Mouse (Mus musculus) lung, postnatal 36 days (tissue): ENCODE data around the gene Ltf.

ENCODE experiments used
- DNase-seq: peaks from one replicate; pipeline ENCODE4 v3.0.0; 2022; ENCODE audit warnings: mixed read lengths

The Ltf gene

DNA sequence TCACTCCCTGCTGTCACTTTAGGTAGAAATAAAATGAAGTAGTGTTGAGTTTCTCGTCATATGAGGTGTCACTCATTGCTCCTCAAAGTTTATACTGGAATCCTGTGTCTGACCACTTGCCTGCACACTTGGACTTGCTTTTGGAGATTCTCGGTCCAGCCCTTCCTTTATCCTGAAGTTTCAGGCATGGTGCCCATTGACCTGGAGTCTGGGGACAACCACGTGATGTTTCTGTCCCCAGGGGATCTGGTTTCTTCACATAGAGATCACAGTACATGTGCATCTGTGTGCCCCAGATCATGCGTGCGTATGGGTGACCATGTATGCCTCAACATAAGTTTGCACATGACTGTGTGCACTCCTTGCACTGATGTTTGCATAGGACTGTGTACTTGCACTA is 23.2 kb downstream of the Ltf start:
- DNase-seq: peak; percentile 77

DNA sequence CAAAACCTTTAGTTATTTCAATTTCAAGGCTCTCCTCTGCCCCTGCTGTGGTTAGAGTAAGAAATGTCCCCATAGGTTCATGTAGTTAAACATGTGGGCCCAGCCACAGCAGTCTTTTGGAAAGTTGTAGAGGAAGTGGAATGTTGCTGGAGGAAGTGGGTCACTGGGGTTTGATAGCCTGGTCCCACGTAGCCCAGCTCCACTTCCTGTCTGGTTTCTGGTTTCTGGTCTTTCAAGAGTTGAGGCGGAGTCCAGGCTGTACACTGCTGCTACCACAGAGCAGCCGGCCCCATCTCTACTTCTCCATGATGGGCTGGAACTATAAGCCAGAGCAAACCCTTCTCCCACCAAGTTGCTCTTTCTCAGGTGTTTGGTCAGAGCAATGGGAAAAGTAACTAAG is 27.2 kb downstream of the Ltf start:
- DNase-seq: peak; percentile 44

DNA sequence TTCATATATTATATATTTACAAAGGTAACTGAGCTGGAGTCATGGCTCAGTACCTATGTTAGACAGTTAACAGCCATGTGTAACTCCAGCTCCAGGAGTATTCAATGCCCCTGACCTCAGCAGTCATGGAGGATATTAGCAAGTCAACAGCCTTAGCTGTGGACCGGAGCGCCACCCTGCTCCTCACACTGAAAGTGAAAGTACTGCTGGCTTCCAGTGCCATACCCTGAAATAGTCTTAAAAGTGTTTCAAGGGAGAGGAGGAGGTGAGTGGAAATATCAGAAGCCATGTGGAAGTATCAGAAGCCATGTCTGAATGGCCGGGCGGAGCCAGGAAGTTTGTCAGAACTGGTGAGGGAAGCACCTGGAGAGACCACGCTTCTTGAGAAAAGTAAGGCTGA is 28.2 kb downstream of the Ltf start:
- peak; percentile 40 for DNase-seq

DNA sequence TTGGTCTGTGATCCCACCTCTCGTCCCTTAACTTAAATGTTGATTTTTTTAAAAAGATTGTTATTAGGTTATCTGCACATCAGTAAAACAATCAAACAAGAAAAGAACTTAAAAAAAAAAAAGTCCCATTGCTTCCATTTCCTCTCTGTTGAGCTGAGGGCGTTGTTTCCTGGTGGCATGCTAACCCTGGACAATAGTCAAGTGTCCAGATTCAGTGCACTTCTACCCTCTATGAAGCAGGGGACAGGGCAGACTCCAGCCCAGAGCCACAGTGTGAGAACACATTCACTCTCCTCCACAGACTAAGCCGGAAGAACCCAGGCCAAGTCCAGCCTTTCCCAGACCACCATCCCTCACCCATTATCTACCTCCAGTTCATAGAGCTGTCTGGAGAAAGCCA is 29.4 kb downstream of the Ltf start:
- DNase-seq: no peak

DNA sequence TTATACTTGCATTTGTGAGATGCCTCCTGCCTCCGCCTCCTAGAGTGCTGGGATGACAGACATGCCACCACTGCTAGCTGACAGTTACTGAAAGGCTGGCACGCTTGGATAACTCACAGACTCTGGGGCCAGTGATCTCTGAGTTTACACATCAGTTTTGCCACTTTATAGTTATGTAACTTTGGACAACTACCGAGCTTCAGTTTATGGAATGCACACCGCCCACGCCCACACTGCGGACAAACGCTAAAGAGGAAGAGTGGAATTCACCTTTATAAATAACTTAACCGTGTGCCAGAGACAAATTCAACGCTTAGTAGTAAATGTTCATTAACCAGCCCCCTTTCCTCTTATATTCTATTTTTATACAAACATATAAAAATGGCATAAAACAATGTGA is 35.9 kb downstream of the Ltf start:
- DNase-seq: peak; percentile 72

DNA sequence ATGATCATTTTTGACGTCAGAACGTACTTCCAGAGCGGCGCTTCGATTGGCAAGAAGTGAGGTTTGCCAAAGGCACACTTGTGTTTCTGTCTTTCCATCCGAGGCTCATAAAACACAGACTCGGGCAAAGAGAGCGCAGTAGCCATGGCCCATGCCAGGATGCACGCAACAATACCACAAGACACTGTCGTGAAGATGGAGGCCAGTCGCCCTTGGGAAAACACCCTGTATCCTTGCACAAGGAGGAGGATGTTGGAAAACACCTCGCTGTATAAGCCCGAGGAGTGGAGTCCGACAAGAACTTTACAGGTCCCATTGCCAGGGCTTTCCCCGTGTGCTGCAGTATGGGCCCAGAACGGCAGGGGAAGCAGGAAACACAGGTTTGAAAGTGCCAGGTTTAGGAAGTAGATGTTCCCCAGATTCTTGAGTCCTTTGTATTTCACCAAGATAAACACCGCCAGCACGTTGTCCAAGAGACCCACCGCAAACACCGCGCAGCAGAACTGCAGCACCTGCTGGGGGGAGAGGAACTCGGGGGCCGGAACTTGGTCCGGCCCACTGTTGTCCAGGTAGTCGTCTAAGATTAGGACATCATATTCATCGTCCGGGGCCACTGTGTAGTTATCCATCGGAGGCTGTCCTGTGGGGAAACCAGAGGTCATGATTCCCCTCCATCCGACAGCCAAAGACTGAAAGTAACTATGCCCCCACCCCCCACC is 36.9 kb downstream of the Ltf start:
- DNase-seq: peak; percentile 34

DNA sequence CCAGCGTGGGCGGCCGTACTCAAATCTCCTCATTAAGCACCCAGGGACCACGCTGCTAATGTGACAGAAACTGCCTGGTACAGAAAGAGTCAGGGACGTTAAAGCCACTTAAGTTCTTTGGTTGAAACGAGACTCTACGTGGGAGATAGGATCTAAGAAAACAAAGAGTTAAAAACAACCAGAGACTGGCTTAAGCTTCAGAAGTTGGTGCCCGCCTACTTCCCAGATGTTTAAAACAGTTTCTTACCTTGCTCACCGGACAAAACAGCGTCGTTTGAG is 37.4 kb downstream of the Ltf start:
- no peak for DNase-seq

DNA sequence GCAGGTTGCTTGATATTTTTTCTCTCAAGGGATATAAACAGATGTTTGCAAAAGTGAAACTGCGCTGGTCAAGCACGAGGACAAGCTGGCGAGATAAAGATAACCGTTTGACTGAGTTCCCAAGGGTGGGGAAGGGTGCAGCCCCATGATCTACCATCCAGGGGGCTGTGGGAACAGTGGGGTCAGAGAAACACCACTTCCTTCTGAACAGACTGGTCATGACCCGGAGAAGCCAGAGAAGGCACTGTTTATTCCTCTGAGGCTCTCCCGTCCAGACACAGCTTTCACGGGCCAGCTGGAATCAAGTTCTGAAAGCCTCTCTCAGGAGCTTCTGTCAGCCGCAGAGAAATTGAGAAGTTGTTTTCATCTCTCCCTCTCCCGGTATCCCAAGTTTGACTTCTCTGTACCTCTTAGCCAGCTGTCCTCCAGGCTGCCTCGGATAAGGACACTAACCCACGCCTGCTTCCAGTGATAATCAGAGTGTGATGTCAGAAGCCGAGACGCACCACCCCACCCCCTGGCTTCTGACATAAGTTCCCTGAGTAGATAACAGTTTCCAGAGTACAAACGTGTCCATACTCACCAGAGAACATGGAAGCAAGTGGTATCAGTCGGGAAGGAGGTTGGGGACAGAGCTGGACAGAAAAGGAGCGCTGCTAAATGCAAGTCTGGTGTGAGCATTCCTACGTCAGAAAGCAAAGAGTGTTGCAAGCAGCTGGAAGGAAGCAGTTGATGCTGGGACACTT is 37.9 kb downstream of the Ltf start, which contains the start of gene Ccrl2:
TSS of gene Ccrl2 (minus strand) at position 722 of the 746 bp plus-strand sequence.
- peak; percentile 84 for DNase-seq

DNA sequence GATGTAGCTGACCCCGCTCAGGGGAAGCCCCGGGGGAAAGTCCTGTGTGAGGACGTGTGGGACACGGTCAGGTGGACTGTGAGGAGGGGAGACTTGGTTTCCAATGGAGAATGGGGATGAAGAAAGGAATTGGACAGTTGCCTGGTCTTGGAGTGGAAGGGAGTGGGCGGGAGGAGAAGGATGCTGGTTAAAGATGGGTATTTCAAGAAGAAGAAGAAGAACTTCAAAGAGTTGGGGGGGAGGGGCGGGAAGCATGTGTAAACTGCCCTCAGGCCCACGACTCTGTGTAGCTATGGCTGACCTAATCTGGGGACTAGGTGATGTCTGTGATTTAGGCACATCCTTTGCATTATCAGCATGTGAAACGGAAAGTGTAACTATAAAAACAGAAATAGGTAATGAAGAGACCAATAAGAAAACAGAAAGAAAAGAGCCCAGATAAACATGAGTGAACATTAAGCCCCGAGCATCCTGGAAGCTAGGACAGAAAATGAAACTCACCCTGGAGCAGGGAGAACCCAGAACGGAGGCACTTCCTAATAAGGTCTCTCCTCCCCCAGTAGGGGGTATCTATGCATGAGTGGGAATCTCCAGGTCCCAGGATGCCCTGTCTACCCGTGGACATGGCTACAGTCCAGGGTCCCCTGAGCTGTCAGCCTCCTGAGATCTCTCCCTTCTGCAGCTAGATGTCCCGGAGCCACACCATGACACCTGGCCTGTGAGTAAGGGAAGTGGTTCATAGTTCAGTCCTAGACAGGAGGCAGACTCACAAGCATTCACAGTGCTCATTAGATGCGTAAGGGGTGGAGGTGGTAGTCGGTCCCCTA is 38.7 kb downstream of the Ltf start:
- no peak for DNase-seq

DNA sequence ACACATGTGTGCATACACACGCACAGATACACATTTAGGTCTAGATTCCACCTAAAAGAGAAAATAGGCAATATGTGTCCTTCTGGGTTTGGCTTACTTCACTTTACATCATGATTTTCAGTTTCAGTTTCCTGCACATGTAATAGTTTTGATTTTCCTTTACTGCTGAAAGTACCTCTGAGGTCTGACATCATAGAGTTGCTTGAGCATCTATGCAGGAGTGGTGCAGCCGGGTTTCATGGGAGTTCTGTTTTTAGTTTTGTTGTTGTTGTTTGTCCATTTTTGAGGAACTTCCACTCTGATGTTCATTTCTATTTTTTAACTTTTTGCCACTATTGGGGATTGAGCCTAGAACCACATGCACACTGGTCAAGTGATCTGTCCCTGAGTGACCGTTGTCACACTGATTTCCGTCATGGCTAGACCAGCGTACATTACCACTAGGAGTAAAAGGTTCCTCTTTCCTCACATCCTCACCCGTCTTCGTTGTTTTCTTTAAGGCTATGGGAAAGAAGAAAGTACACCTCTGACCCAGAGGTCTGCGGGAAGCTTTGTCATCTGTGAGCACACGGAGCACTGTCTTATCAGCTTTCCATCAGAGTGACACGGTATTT is 40.0 kb downstream of the Ltf start:
- DNase-seq: peak; percentile 41

DNA sequence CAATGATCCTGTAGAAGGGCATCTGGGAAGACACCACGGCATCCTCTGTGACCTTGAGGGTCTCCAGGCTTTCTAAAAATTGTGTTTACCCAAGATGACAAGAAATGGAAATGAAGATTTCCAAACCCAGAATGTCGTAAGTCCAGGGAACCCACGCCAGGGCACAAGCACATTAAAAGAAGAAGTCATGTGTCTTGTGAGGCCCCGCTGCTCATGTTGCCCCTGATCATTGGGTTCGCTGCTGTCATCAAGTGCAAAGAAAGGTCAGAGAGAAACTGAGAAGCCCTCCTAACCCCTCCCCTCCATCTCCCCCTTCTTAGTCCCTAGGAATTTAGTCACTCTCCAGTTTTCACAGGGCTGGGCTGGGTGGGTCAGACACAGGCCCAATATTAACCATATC is 43.8 kb downstream of the Ltf start:
- DNase-seq: peak; percentile 51

DNA sequence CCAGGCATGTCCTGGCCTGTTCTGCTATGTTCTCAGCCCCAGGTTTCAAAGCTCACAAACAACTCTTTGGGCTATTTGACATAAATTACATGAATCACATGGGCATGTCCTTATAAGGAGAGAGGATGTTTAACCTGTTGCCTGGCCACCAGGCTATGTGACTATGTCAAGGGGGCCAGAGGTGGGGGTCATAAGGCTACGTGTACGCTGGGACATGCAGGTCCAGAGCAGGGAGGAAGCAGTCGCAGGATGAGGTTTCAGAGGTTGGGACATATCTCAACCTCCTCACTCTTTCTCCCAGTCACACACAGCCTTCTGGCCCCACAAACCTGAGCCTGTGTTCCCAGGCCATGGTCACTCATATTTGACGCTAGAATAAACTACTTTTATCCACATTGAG is 48.0 kb downstream of the Ltf start:
- DNase-seq: no peak

DNA sequence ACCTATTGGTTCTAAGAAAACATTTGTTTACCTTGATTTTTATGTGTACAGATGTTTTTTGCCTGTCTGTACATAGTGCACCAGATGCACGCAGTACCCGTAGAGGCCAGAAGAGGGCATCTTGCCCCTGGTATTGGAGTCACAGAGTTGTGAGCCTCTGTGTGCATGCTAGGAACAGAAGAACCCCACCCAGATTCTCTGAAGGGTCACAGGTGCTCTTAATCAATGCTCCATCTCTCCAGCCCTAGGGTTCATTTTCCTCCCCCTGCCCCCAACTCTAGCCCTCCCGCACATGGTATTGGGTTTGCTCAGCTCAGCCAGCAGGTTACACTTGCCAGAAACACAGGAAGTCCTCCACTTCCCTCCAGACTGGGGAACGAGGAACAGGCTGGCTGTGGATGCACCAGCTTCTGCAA is 51.5 kb downstream of the Ltf start:
- DNase-seq: peak; percentile 89

DNA sequence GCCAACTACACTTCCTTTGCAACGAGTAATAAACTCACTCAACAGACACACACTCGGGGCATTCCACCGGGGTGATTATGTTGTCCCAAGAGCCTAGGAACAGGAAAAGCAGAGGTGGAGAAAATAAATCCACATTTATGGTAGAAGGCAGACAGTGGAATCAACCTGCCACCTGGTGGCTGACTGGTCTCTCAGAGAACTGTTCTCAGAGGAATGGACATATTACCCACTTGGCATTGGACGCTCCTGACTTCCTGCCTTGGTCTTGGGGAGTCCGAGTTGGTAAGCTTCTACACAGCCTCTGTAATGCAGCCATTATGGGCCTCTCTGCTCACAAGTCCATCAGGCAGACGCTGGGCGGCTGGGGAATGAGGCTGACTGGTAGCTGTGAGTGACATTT is 53.1 kb downstream of the Ltf start:
- peak; percentile 88 for DNase-seq

DNA sequence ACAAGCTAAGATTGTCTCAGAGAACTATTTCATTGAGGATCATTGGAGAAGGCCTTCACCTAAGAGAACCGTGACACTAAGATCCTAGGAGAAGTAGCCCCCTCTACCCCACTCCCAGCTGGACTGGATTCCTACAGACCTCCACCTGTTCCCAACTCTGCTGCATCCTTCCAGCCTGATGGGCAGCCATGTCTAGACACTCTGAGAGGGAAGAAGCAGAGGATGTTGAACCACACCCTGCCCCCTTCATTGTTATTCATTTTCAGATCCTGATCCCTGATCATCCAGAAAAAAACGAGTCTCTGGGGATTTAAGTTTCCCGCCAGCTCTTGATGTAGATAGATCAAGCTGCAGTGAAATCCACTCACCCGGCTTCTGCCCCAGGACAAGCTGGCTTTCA is 53.9 kb downstream of the Ltf start:
- no peak for DNase-seq

DNA sequence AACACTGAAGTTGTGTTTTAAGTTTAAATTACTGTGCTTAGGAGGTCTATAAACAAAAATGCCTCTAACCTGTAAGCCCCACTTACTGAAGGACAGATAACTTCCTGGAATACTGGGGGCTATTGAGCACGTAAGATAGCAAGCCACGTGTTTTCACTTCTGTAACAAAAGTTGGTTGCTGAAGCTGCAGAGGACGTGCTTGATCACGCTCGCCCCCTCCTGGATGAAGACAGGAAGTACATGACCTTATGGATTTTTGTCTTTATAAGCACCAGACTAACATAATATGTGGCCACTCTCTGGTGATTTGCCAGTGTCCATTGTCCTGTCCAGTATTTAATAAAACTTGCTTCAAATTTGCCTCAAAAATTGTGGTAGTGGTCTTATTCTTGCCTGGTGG is 58.7 kb downstream of the Ltf start:
- DNase-seq: no peak

DNA sequence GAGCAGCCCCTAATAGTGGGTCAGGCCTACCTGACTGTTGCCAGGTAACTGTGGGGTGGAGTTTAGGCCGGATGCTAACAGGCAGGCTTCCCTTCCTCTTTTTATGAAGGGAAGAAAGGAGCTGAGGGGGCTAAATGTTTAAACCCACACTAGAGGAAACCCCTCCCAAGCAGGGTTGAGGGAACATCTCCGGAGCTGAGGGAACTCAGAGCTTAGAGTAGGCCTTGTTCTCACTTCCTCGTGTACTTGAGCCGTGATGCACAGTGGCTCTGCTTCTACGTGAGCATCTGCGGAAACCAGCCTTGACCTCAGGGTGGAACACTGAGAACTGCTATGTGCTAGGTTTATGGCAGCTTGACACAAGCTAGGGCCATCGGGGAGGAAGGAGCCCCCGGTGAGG is 61.7 kb downstream of the Ltf start:
- DNase-seq: no peak

DNA sequence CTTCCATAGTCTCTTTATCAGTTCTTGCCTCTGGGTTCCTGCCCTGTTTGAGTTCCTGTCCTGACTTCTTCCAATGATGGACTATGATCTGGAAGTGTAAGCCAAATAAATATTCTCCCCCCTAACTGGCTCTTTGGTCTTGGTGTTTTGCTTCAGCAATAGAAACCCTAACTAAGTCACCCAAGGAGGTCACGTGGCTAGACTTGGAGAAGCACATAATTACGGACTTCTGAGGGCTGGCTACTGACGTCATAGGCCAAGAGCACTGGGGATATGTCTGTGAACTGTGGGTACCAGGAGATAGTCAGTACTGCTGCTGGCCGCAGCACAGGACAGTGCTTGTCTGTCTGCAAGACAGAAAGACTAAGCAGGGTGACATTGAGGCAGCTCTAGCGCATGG is 62.7 kb downstream of the Ltf start:
- no peak for DNase-seq

DNA sequence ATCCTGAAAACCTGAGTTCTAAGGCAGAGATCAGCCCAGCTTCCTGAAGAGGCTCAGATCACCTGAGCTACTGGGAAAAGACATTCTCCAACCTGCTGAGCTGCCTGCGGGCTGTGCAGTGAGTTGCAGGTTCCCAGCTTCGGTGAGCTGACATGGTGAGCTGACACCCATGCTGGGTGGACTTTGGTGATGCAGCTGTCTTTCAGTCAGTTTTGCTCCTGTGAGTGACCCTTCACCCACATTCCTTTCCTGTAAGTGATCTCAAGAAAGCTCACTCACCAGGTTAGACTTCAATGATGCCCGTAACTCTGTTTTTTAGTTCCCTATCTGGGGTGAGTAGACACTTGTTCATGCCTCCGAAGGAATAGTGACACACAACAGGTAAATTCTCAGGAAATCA is 66.3 kb downstream of the Ltf start:
- DNase-seq: no peak

DNA sequence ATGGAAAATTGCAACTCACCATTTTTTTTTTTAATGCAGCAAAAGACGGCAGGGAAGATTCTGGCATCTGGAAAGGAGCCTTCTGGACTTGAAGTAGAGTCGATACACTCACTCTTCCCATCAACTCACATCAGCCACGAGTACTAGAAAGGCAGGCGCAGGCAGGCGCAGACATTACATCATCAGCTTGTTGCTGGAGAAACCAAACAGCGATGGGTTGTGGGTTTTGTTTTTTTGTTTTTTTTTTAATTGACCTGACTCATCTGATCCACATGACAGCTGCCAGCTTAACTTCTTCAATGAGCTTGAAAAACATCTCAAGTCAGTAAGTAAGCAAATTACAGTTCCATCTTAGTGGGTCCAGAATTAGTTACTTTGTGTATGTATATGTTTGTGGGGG is 67.1 kb downstream of the Ltf start:
- DNase-seq: peak; percentile 64

DNA sequence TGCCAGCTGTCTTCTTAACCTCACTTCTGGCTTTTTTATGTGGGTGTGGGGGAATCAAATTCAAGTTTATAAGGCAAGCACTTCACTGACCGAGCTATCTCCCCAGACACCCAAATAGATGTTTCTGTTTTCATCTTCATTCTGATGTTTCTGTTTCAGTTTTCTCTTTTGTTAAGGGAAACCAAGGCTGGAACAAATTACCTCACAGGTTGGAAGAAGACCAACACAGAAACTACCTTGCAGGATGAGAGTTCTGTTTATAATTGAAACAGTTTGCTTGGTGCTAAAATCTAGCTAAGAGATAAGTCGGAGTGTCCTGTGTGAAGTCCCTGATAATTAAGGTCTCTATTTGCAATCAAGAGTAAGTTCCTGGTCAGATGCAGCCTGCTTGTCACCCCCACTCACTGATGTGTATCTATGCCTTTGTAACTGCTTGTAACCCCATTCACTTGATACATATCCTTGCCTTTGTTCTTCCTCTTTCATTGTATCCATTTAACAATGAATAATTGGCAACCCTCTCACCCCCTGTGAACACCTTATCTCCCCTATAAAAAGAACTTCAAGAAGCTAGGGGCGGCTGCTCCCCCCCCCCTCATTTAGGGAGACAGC is 68.0 kb downstream of the Ltf start:
- DNase-seq: no peak

DNA sequence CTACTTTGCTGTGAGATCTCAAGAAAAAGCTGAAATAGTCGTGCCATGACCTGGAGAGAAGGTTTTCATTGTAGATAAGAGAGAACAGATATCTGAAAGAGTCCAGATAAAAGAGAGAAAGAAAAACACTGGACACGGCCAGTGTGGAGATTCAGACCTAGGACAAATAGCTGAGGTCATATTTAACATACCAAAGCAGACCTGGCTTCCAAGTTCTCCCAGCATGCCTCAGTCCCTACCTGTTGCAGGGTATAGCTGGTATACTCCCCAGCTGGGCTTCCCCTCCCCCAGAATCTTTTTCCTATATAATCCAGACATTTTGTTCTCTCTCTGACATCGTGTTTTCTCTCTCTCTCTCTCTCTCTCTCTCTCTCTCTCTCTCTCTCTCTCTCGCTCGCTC is 68.9 kb downstream of the Ltf start:
- DNase-seq: no peak

DNA sequence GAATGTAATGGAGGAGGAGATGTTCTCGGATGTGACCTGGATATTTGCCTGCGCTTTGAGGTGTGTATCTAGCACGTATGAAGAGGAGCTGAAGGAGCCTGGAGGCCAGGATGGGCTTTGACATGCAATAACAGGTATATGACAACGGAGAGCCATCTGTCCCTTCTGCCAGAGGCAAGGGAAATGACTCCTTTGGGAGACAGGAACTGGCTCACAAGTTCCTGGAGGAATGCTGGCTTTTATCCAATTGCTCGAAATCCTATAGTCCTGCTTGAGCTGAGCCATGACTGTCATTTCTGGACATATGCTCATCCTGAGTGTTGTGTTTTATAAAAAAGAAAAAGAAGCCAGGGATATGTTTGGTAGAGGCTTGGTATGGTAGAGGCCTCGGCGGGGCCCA is 69.8 kb downstream of the Ltf start:
- no peak for DNase-seq
